Mouse (Mus musculus) frontal cortex, postnatal 25 days (tissue): ENCODE data around the gene Ubald2.

Experiments
- DNase-seq, 2 experiments: peaks; one replicate each; pipeline ENCODE4 v3.0.0; 2022; ENCODE audit warnings: low spot score in 2 of 2

Gene Ubald2

GRCm38 (mm10) chr11:116434287-116434966 is 533 bp downstream of the Ubald2 start:
- peak in 1 of 2 experiments; percentile 46 for DNase-seq

- no peak for DNase-seq
Observed at GRCm38 (mm10) chr11:116434967-116435752, 1.3 kb downstream of the Ubald2 start.

- DNase-seq: no peak
Observed at GRCm38 (mm10) chr11:116435992-116436724, 2.3 kb downstream of the Ubald2 start.

- no peak for DNase-seq
Observed at GRCm38 (mm10) chr11:116436725-116437331, 2.9 kb downstream of the Ubald2 start.

GRCm38 (mm10) chr11:116437541-116437940 is 3.6 kb downstream of the Ubald2 start:
- DNase-seq: no peak

GRCm38 (mm10) chr11:116439269-116440240 is 5.7 kb downstream of the Ubald2 start:
- DNase-seq: no peak

GRCm38 (mm10) chr11:116440408-116441068 is 6.6 kb downstream of the Ubald2 start:
- DNase-seq: no peak

- no peak for DNase-seq
Observed at GRCm38 (mm10) chr11:116442129-116442866, 8.4 kb downstream of the Ubald2 start.

GRCm38 (mm10) chr11:116442867-116443177 is 8.9 kb downstream of the Ubald2 start:
- no peak for DNase-seq

GRCm38 (mm10) chr11:116443311-116443710 is 9.4 kb downstream of the Ubald2 start:
- no peak for DNase-seq

GRCm38 (mm10) chr11:116443935-116444334 is 10.0 kb downstream of the Ubald2 start:
- DNase-seq: no peak

GRCm38 (mm10) chr11:116445596-116446307 is 11.9 kb downstream of the Ubald2 start:
- DNase-seq: peak; percentile 95 to 96

- DNase-seq: no peak
Observed at GRCm38 (mm10) chr11:116446308-116446887, 12.5 kb downstream of the Ubald2 start.

GRCm38 (mm10) chr11:116447822-116448221 is 13.9 kb downstream of the Ubald2 start:
- no peak for DNase-seq

GRCm38 (mm10) chr11:116449341-116449740 is 15.4 kb downstream of the Ubald2 start:
- no peak for DNase-seq

GRCm38 (mm10) chr11:116453889-116454288 is 20.0 kb downstream of the Ubald2 start:
- DNase-seq: no peak

GRCm38 (mm10) chr11:116456234-116456633 is 22.3 kb downstream of the Ubald2 start:
- no peak for DNase-seq

GRCm38 (mm10) chr11:116459786-116460185 is 25.9 kb downstream of the Ubald2 start:
- no peak for DNase-seq

GRCm38 (mm10) chr11:116463338-116463737 is 29.4 kb downstream of the Ubald2 start:
- no peak for DNase-seq
